Mouse (Mus musculus) MEL (cell line): ENCODE results near the gene Sort1. TPM values are rescaled to one million over a fixed set of nuclear protein-coding genes. Genes with fewer than 3 reads are reported as not detected.

Experiments
- DNase-seq: peaks from one replicate; pipeline ENCODE4 v3.0.0; 2011; ENCODE audit warnings: low read depth, low spot score
- H3K27ac ChIP-seq: 2 replicates; pipeline ENCODE4 v1.5.1; 2012; ENCODE audit warnings: low read depth, mild to moderate bottlenecking, control low read depth, low read length, moderate library complexity; ENCODE audit not compliant: control insufficient read depth
- H3K27me3 ChIP-seq, 2 experiments: fragments of 150-350 bp in 1 of 2; sonication (generic) in 1 of 2; 2 replicates each; pipeline ENCODE4 v1.6.1; 2012; ENCODE audit warnings: low read length in 2 of 2, mild to moderate bottlenecking in 2 of 2, improper control_type of control experiment in 1 of 2, moderate library complexity in 1 of 2; ENCODE audit not compliant: insufficient read depth in 2 of 2, control insufficient read depth in 1 of 2
- H3K36me3 ChIP-seq, 2 experiments: 2 replicates each; pipeline ENCODE4 v1.6.1; 2012 to 2014; ENCODE audit warnings: low read length in 2 of 2, improper control_type of control experiment in 1 of 2, inconsistent platforms in 1 of 2, mild to moderate bottlenecking in 1 of 2; ENCODE audit not compliant: insufficient read depth in 2 of 2, control insufficient read depth in 1 of 2
- H3K4me1 ChIP-seq, 2 experiments: fragments of 150-350 bp in 1 of 2; sonication (generic) in 1 of 2; 2 replicates each; pipeline ENCODE4 v1.6.1; 2012; ENCODE audit warnings: low read length in 2 of 2, improper control_type of control experiment in 1 of 2, mild to moderate bottlenecking in 1 of 2; ENCODE audit not compliant: insufficient read depth in 2 of 2, control insufficient read depth in 1 of 2
- H3K4me3 ChIP-seq, 2 experiments: fragments of 150-350 bp in 1 of 2; sonication (generic) in 1 of 2; 2 replicates each; pipeline ENCODE4 v1.5.1; 2012; ENCODE audit warnings: low read depth in 2 of 2, low read length in 2 of 2, mild to moderate bottlenecking in 2 of 2, moderate library complexity in 2 of 2, control low read depth in 1 of 2, improper control_type of control experiment in 1 of 2; ENCODE audit not compliant: control insufficient read depth in 1 of 2, insufficient read depth in 1 of 2
- H3K79me2 ChIP-seq: 2 replicates; pipeline ENCODE4 v1.6.1; 2012; ENCODE audit warnings: mild to moderate bottlenecking, low read length, moderate library complexity; ENCODE audit not compliant: control insufficient read depth, poor library complexity, insufficient read depth
- H3K9ac ChIP-seq: 2 replicates; pipeline ENCODE4 v1.6.1; 2012; ENCODE audit warnings: low read depth, mild to moderate bottlenecking, control low read depth, low read length, moderate library complexity; ENCODE audit not compliant: control insufficient read depth, poor library complexity, severe bottlenecking
- H3K9me3 ChIP-seq: fragments of 150-350 bp; sonication (generic); replicated peaks from 2 replicates; pipeline ENCODE4 v1.6.1; 2012; ENCODE audit warnings: mild to moderate bottlenecking, low read length, improper control_type of control experiment, moderate library complexity; ENCODE audit not compliant: insufficient read depth
- CTCF ChIP-seq, 3 experiments: IDR thresholded peaks in 2 of 3; conservative IDR thresholded peaks in 1 of 3; 2 replicates each; pipeline ENCODE4 v1.5.1; 2011 to 2012; ENCODE audit warnings: low read length in 3 of 3, low read depth in 2 of 3, mild to moderate bottlenecking in 2 of 3, improper control_type of control experiment in 1 of 3, inconsistent platforms in 1 of 3, mixed read lengths in 1 of 3, moderate library complexity in 1 of 3; ENCODE audit not compliant: control insufficient read depth in 1 of 3, insufficient read depth in 1 of 3, poor library complexity in 1 of 3, severe bottlenecking in 1 of 3
- ELF1 ChIP-seq: IDR thresholded peaks from 2 replicates; pipeline ENCODE4 v1.6.1; 2014; ENCODE audit warnings: low read depth, mild to moderate bottlenecking, inconsistent platforms, low read length, improper control_type of control experiment, moderate library complexity
- EP300 ChIP-seq, 2 experiments: IDR thresholded peaks; 2 replicates each; pipeline ENCODE4 v1.6.1; 2011; ENCODE audit warnings: improper control_type of control experiment in 2 of 2, low read length in 2 of 2, low read depth in 1 of 2, mild to moderate bottlenecking in 1 of 2
- GABPA ChIP-seq: IDR thresholded peaks from 2 replicates; pipeline ENCODE4 v1.6.1; 2012; ENCODE audit warnings: low read depth, mild to moderate bottlenecking, inconsistent platforms, low read length, improper control_type of control experiment, moderate library complexity
- HCFC1 ChIP-seq: IDR thresholded peaks from 2 replicates; pipeline ENCODE4 v1.6.1; 2012; ENCODE audit warnings: low read depth, mild to moderate bottlenecking, inconsistent platforms, low read length, improper control_type of control experiment, moderate library complexity
- JUND ChIP-seq: IDR thresholded peaks from 2 replicates; pipeline ENCODE4 v1.6.1; 2011; ENCODE audit warnings: low read depth, mild to moderate bottlenecking, improper control_type of control experiment, low read length
- KAT2A ChIP-seq: conservative IDR thresholded peaks from 2 replicates; pipeline ENCODE4 v1.6.1; 2012; ENCODE audit warnings: low read depth, low read length, improper control_type of control experiment, inconsistent platforms
- MXI1 ChIP-seq: IDR thresholded peaks from 2 replicates; pipeline ENCODE4 v1.6.1; 2011; ENCODE audit warnings: mild to moderate bottlenecking, low read depth, low read length, improper control_type of control experiment
- MYB ChIP-seq: IDR thresholded peaks from 2 replicates; pipeline ENCODE4 v1.6.1; 2011; ENCODE audit warnings: mild to moderate bottlenecking, low read depth, low read length, improper control_type of control experiment
- POLR2A ChIP-seq, 2 experiments: IDR thresholded peaks; 2 replicates each; pipeline ENCODE4 v1.6.1; 2011 to 2012; ENCODE audit warnings: low read length in 2 of 2, mild to moderate bottlenecking in 2 of 2, control low read depth in 1 of 2, improper control_type of control experiment in 1 of 2, low read depth in 1 of 2, moderate library complexity in 1 of 2; ENCODE audit not compliant: control insufficient read depth in 1 of 2, insufficient read depth in 1 of 2, poor library complexity in 1 of 2
- POLR2AphosphoS2 ChIP-seq: IDR thresholded peaks from 2 replicates; pipeline ENCODE4 v1.6.1; 2011; ENCODE audit warnings: low read length, improper control_type of control experiment
- RAD21 ChIP-seq: IDR thresholded peaks from 2 replicates; pipeline ENCODE4 v1.6.1; 2011; ENCODE audit warnings: mild to moderate bottlenecking, low read depth, low read length, improper control_type of control experiment
- RCOR1 ChIP-seq: IDR thresholded peaks from 2 replicates; pipeline ENCODE4 v1.6.1; 2012; ENCODE audit warnings: low read depth, mild to moderate bottlenecking, inconsistent platforms, low read length, improper control_type of control experiment
- TBP ChIP-seq: IDR thresholded peaks from 2 replicates; pipeline ENCODE4 v1.8.0; 2011; ENCODE audit warnings: low read depth, low read length, improper control_type of control experiment
- USF1 ChIP-seq: IDR thresholded peaks from 2 replicates; pipeline ENCODE4 v1.6.1; 2014; ENCODE audit warnings: low read depth, mild to moderate bottlenecking, inconsistent platforms, low read length, improper control_type of control experiment, moderate library complexity
- ZNF384 ChIP-seq: IDR thresholded peaks from 2 replicates; pipeline ENCODE4 v1.6.1; 2012; ENCODE audit warnings: low read depth, mild to moderate bottlenecking, inconsistent platforms, low read length, improper control_type of control experiment
- polyA plus RNA-seq, 2 experiments: library from polyadenylated mRNA; stranded (reverse) in 1 of 2; unstranded in 1 of 2; fragments of >175 nt in 1 of 2; fragments of >200 nt in 1 of 2; gene quantifications; 2 replicates each; pipeline versions ENCODE4 v1.2.1 to v1.2.4; 2012; ENCODE audit warnings: low replicate concordance in 2 of 2, low read depth in 1 of 2; ENCODE audit not compliant: insufficient read length in 2 of 2, insufficient read depth in 1 of 2, missing spikeins in 1 of 2
- total RNA-seq: library from RNA; depleted of rRNA; stranded (reverse); fragments of 300-350 nt; gene quantifications from 2 replicates; pipeline ENCODE4 v1.2.3, GENCODE M21; 2012

Sort1 gene
- total and polyA plus RNA-seq, 3 experiments: 10.2 to 28.3 (median 22.7) TPM

GRCm38 (mm10) chr3:108364270-108364995, 80.6 kb downstream of the Sort1 start, which contains the start of gene Mybphl:
Mybphl (plus strand) TSS chr3:108364911.
- Histone ChIP-seq H3K27me3 (no peaks in the 10 kb centered on the region), H3K27ac (no peak within 1 kb of the TSS), H3K36me3 (peaks cover 0 to 10% of the 10 kb centered on the region in 2 experiments; a peak in 2 of 4 replicates), H3K79me2 (no peaks in the 10 kb centered on the region), H3K9ac (no peak within 1 kb of the TSS), H3K4me3 (no peak within 1 kb of the TSS), H3K4me1 (peaks cover 10 to 20% of the 10 kb centered on the region in 2 experiments), H3K9me3 (no peaks in the 10 kb centered on the region)
- peak; percentile 8 for DNase-seq
- TF ChIP-seq MYB: no peak
- TF ChIP-seq GABPA: no peak
- no peak for TF ChIP-seq ZNF384
- TF ChIP-seq TBP: no peak
- TF ChIP-seq USF1: no peak
- no peak for TF ChIP-seq POLR2A (IDR thresholded peaks at IDR 0.05; ENCODE audit: control insufficient read depth in 1 of 2, insufficient read depth in 1 of 2, low read depth in 1 of 2, low read length in 2 of 2, poor library complexity in 1 of 2)
- TF ChIP-seq POLR2AphosphoS2: no peak

DNA sequence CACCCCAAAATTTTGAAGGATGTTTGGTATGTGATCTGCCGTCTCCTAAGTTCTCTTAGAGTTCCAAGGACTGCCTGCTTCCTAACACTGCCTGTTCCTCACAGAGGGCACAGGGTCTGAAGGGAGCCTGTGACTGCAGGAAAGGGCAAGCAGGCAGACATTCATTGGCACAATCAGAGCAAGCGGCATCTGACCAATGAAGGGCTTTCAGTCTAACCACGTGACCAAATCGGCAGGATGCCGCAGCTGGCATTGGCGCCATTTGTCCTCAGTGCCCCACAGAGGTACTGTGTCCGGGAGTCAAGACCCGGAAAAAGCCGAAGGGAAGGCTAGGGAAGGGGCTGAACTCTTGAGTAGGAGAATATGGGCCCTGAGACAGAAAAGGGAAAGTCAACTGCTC, 83.3 kb downstream of the Sort1 start:
- no peak for DNase-seq
- no peak for TF ChIP-seq ZNF384
- no peak for TF ChIP-seq CTCF (IDR thresholded peaks at IDR 0.05 in 2 of 3, conservative IDR thresholded peaks at IDR 0.05 in 1 of 3; ENCODE audit: control insufficient read depth in 1 of 3, insufficient read depth in 1 of 3, low read depth in 2 of 3, low read length in 3 of 3, poor library complexity in 1 of 3, severe bottlenecking in 1 of 3)
- no peak for TF ChIP-seq EP300 (IDR thresholded peaks at IDR 0.05; ENCODE audit: low read depth in 1 of 2, low read length in 2 of 2)
- TF ChIP-seq RAD21: no peak
- no peak for TF ChIP-seq JUND
- TF ChIP-seq RCOR1: no peak
- TF ChIP-seq ELF1: no peak
- no peak for TF ChIP-seq MXI1
- no peak for TF ChIP-seq HCFC1
- TF ChIP-seq KAT2A: no peak
- TF ChIP-seq GABPA: no peak
- H3K27ac ChIP-seq: no peak overlapping the region
- H3K79me2 ChIP-seq: no peaks in the 10 kb centered on the region
- H3K9me3 ChIP-seq: no peaks in the 10 kb centered on the region
- H3K36me3 ChIP-seq: peaks cover 0 to 10% of the 10 kb centered on the region in 2 experiments; a peak in 2 of 4 replicates
- no peak overlapping the region for H3K4me3 ChIP-seq
- no peaks in the 10 kb centered on the region for H3K27me3 ChIP-seq
- H3K9ac ChIP-seq: no peak overlapping the region
- peaks cover 10 to 21% of the 10 kb centered on the region in 2 experiments for H3K4me1 ChIP-seq
